ENCODE assay signal across 21 mouse cellular contexts in genomic region chr6:17114588-17114987, GRCm38 (mm10). TPM values are rescaled to one million over a fixed set of nuclear protein-coding genes. Genes with fewer than 3 reads are reported as not detected.
DNase-seq lines count a peak whose midpoint lies in the region; ATAC-seq lines count a peak whose summit lies in the region.
"Had no signal": no experiment of that assay in that cellular context is flagged by ENCODE, and none has a peak within 500 bp of the region (broad histone marks: within the 10 kb centered on the region; RNA-seq: fewer than 3 reads in every experiment).

No protein-coding gene starts in this region.

- no peak overlapping the region for H3K4me2 ChIP-seq in liver, embryonic 12.5 days
- H3K4me2 ChIP-seq: embryonic facial prominence, embryonic 13.5 days; forebrain, embryonic 15.5 days; limb, embryonic 15.5 days; midbrain, embryonic 15.5 days had no signal

- ATAC-seq in liver, embryonic 12.5 days = no peak
- ATAC-seq: forebrain, embryonic 15.5 days; midbrain, embryonic 15.5 days had no signal

- H3K9ac ChIP-seq in liver, embryonic 12.5 days = no peak overlapping the region
- H3K9ac ChIP-seq: embryonic facial prominence, embryonic 13.5 days; forebrain, embryonic 15.5 days; limb, embryonic 15.5 days; midbrain, embryonic 15.5 days had no signal

- DNase-seq in frontal cortex, adult 2 months (ENCODE audit: extremely low spot score in 1 of 2, low spot score in 1 of 2) = peak; percentile 12 to 22
- no peak for DNase-seq in frontal cortex, postnatal 10 days (ENCODE audit: low spot score in 2 of 2)
- peak; percentile 14 for DNase-seq in urinary bladder, postnatal 14 days (ENCODE audit: low spot score)
- no peak for DNase-seq in urinary bladder, adult 2 months (ENCODE audit: low spot score)
- DNase-seq in lung, postnatal 36 days = peak; percentile 28
- no peak for DNase-seq in cerebellum, adult 18-20 months
- no peak for DNase-seq in Muller cell, postnatal 12 days (ENCODE audit: inconsistent ontology term)
- DNase-seq: adrenal gland, postnatal 36 days; cerebellum, adult 9-10 months; gastrocnemius, postnatal 14 days; kidney, adult 8-10 months; kidney, postnatal 14 days; right cerebral cortex, postnatal 25 days; thymus, postnatal 25 days had no signal

- H3K36me3 ChIP-seq in liver, embryonic 12.5 days = no peaks in the 10 kb centered on the region
- H3K36me3 ChIP-seq: embryonic facial prominence, embryonic 13.5 days; forebrain, embryonic 15.5 days; limb, embryonic 15.5 days; midbrain, embryonic 15.5 days had no signal

- no peak overlapping the region for H3K27ac ChIP-seq in liver, embryonic 12.5 days
- H3K27ac ChIP-seq: embryonic facial prominence, embryonic 13.5 days; forebrain, embryonic 15.5 days; limb, embryonic 15.5 days; midbrain, embryonic 15.5 days had no signal

- WGBS in liver, embryonic 12.5 days (ENCODE audit: insufficient replicate concordance) = 54% methylated on average over 5 of the region's 5 CpGs

- H3K4me1 ChIP-seq in liver, embryonic 12.5 days = no peaks in the 10 kb centered on the region
- H3K4me1 ChIP-seq: embryonic facial prominence, embryonic 13.5 days; midbrain, embryonic 15.5 days had no signal

- no peaks in the 10 kb centered on the region for H3K27me3 ChIP-seq in liver, embryonic 12.5 days (replicated peaks)
- H3K27me3 ChIP-seq: CH12.LX; embryonic facial prominence, embryonic 13.5 days; forebrain, embryonic 15.5 days; limb, embryonic 15.5 days; midbrain, embryonic 15.5 days had no signal

- no peaks in the 10 kb centered on the region for H3K9me3 ChIP-seq in liver, embryonic 12.5 days (replicated peaks)
- H3K9me3 ChIP-seq: embryonic facial prominence, embryonic 13.5 days; forebrain, embryonic 15.5 days; limb, embryonic 15.5 days; midbrain, embryonic 15.5 days had no signal

- H3K4me3 ChIP-seq in liver, embryonic 12.5 days = no peak overlapping the region
- H3K4me3 ChIP-seq: embryonic facial prominence, embryonic 13.5 days; forebrain, embryonic 15.5 days; limb, embryonic 15.5 days; midbrain, embryonic 15.5 days; myocyte had no signal

RNA-seq across cellular contexts. Expression of gene Tes, which starts 49.6 kb away (rescaled TPM):
- polyA plus RNA-seq in frontal cortex, adult 2 months (2012; rRNA removed) = 5.7 and 5.8 TPM in 2 replicates
- polyA plus RNA-seq in urinary bladder, adult 2 months (2012; rRNA removed) = 104 and 117 TPM in 2 replicates
- 7.2 and 8.6 TPM in 2 replicates for polyA plus RNA-seq in liver, embryonic 12.5 days (2016; fragmentation: Nextera tagmentation; extraction: Ambion mirVana)

Comparison
In these comparisons a context has a peak if more than half of its experiments do, and no peak if none do; other contexts are left out.
1. DNase-seq: peak in frontal cortex, adult 2 months (2 of 2), urinary bladder, postnatal 14 days (single experiment) and lung, postnatal 36 days (single experiment); none in frontal cortex, postnatal 10 days (0 of 2), urinary bladder, adult 2 months (single experiment), cerebellum, adult 18-20 months (0 of 2) and Muller cell, postnatal 12 days (single experiment).
2. RNA of gene Tes, which starts 49.6 kb away (polyA plus RNA-seq): 104 to 117 TPM in urinary bladder, adult 2 months; 7.2 to 8.6 TPM in liver, embryonic 12.5 days and 5.7 to 5.8 TPM in frontal cortex, adult 2 months; every median in the first group is over 10 times any median in the second.